Mouse (Mus musculus) layer of hippocampus, adult 11-12 months (tissue): ENCODE measurements around the gene Meis1.

Source experiments
- DNase-seq: peaks from one replicate; pipeline ENCODE4 v3.0.0; 2022; ENCODE audit warnings: low spot score

Gene Meis1

GRCm38 (mm10) chr11:18905431-18905830, 113.4 kb downstream of the Meis1 start:
- no peak for DNase-seq

GRCm38 (mm10) chr11:18904880-18905279, 113.9 kb downstream of the Meis1 start:
- DNase-seq = no peak

- DNase-seq = no peak
Observed at GRCm38 (mm10) chr11:18904285-18904684, 114.5 kb downstream of the Meis1 start.

GRCm38 (mm10) chr11:18900489-18900888, 118.3 kb downstream of the Meis1 start:
- DNase-seq = no peak

- no peak for DNase-seq
Observed at GRCm38 (mm10) chr11:18898862-18899261, 119.9 kb downstream of the Meis1 start.

GRCm38 (mm10) chr11:18897921-18898646, 120.7 kb downstream of the Meis1 start:
- no peak for DNase-seq

- no peak for DNase-seq
Observed at GRCm38 (mm10) chr11:18897250-18897649, 121.5 kb downstream of the Meis1 start.

- DNase-seq = no peak
Observed at GRCm38 (mm10) chr11:18892470-18892869, 126.3 kb downstream of the Meis1 start.

GRCm38 (mm10) chr11:18889139-18889538, 129.6 kb downstream of the Meis1 start:
- no peak for DNase-seq

GRCm38 (mm10) chr11:18888651-18889050, 130.1 kb downstream of the Meis1 start:
- DNase-seq = no peak

GRCm38 (mm10) chr11:18885729-18886325, 133.0 kb downstream of the Meis1 start:
- DNase-seq = no peak

- no peak for DNase-seq
Observed at GRCm38 (mm10) chr11:18885036-18885728, 133.6 kb downstream of the Meis1 start.

GRCm38 (mm10) chr11:18883987-18884386, 134.8 kb downstream of the Meis1 start:
- DNase-seq = no peak

- DNase-seq = no peak
Observed at GRCm38 (mm10) chr11:18883507-18883881, 135.3 kb downstream of the Meis1 start.

- DNase-seq = no peak
Observed at GRCm38 (mm10) chr11:18882747-18883506, 135.9 kb downstream of the Meis1 start.

- DNase-seq = no peak
Observed at GRCm38 (mm10) chr11:18882315-18882714, 136.5 kb downstream of the Meis1 start.

GRCm38 (mm10) chr11:18880806-18881205, 138.0 kb downstream of the Meis1 start:
- no peak for DNase-seq

GRCm38 (mm10) chr11:18879456-18879818, 139.3 kb downstream of the Meis1 start:
- DNase-seq = no peak

GRCm38 (mm10) chr11:18878748-18879455, 139.9 kb downstream of the Meis1 start:
- no peak for DNase-seq

- DNase-seq = no peak
Observed at GRCm38 (mm10) chr11:18878016-18878415, 140.8 kb downstream of the Meis1 start.

- peak; percentile 27 for DNase-seq
Observed at GRCm38 (mm10) chr11:18877626-18878011, 141.2 kb downstream of the Meis1 start.
